Mouse (Mus musculus) T-helper 17 cell (primary cell): ENCODE measurements around the gene Plcd3.

Source experiments
- in situ Hi-C, 2 experiments: fragments of 300-600 bp; cut with MboI, MseI; formaldehyde crosslinking; loops; 1 replicate in 1 of 2; 2 replicates in 1 of 2; pipeline ENCODE4 v1.15.1; 2025; ENCODE audit warnings: high pct_unique_total_duplicates in 2 of 2

Plcd3 gene

DNA sequence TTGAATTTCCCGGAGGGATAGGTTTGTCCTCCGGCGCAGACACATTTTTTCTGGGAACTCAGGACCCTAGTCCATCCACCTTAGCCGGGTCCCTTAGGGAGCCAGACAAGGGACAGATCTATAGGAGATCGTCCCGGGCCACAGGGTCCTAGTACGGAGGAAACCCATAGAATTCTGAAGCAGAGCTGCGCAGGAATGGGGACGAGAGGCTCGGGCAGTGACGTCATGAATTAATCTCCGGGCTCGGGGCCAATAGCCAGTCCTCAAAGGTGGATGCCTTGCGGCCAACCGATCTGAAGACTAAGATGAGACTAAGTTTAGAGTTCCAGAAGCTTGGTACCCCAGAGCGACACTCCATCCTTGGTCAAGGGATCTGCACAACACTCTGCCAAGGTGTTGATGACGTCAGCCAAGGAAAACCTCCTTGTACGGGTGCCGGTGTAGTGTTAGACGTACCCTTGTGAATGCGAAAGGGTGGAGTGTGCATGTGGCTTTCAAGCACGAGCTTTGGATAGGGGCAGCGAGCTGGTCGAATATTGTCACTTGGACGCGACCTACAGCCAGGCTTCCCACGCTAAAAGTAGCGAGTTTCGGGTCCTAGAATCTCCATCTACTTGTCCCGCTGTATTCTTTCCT is 526 bp upstream of the Plcd3 start:
- in situ Hi-C loops, result loop anchor here (5.0 to 25.0 kb wide), 5 partner anchors 35 to 860 kb away; partner anchors contain the start of genes Arf2 (in 1 of the 2) and Nsf (in 1 of the 2)

DNA sequence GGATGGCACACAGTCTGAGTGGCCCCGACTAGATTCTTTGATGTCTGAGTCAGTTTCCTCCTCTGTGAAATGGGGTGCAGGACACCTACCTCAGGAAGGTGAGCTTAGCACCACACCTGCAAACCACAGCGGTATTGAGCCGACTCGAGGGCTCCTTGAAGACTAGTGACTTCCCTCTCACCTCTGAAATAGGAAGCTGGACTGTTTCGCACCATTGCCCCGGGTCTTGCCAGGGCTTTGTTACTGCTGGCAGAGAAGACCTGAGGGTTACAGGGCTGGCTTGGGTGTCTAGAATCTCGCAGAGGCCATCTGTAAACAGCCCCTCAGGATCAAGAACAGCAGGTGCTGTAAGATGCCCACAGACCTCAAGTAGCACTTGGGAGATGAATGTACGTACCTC is 1.1 kb downstream of the Plcd3 start:
- in situ Hi-C loops, result loop anchor here (5.0 to 25.0 kb wide), 5 partner anchors 37 to 862 kb away; partner anchors contain the start of genes Arf2 (in 1 of the 2) and Nsf (in 1 of the 2)

DNA sequence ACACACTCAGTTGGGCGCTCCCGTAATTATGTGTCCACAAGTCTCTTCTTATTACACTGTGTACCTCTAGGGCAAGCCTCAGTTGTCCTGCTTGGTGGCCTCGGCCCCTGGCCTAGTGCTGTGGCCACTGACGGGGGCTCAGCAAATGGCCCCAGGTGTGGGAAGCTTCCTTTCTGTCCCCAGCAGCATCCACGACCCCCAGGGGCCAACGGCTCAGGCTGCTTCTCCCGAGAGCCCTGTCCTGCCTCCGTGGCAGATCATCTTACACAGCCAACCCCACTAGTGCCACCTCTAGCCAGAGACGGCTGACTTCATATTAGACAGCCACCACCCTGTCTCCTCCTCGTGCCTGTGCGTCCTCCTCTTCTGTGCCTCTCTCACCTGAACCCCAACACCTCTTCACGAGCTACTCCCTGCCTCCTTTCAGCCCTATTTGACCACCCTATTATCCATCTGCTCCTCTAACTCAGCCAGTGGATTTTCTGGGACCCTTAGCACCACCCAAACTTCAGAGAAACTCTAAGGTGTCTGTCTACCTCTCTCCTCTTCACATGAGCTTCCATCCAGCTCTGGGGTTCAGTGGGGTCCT is 2.0 kb downstream of the Plcd3 start:
- in situ Hi-C loops, result no loop called here

DNA sequence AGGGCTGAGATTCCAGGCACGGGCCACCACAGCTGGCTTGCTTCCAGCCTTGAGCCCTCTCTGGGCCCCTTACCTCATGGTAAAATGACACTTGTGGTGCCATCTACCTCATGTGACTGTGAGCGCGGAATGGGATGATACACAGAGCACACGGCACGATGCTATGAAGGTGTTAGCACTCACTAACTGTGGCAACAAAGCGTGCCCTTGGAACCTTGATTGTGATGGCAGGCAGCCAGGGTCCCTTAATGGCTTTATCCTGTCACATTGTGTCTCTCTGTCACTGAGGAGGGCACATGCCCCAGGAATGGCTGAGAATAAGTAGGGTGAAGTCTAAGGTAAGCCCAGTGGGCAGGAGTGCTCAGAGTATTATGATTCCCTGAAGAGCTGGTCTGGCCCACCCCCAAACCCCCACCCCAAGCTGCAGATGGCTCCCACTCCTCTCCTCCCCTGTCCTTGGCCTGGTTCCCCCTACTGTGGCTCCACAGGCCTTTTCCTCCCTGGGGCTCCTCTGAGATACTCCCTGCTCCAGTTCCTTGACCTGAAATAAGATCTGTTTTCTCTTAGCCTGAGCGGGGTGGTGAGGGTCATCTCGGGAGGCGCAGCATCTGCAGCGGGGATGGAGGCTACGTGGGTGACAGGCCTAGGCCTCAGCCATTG is 2.8 kb downstream of the Plcd3 start:
- in situ Hi-C loops, result no loop called here

DNA sequence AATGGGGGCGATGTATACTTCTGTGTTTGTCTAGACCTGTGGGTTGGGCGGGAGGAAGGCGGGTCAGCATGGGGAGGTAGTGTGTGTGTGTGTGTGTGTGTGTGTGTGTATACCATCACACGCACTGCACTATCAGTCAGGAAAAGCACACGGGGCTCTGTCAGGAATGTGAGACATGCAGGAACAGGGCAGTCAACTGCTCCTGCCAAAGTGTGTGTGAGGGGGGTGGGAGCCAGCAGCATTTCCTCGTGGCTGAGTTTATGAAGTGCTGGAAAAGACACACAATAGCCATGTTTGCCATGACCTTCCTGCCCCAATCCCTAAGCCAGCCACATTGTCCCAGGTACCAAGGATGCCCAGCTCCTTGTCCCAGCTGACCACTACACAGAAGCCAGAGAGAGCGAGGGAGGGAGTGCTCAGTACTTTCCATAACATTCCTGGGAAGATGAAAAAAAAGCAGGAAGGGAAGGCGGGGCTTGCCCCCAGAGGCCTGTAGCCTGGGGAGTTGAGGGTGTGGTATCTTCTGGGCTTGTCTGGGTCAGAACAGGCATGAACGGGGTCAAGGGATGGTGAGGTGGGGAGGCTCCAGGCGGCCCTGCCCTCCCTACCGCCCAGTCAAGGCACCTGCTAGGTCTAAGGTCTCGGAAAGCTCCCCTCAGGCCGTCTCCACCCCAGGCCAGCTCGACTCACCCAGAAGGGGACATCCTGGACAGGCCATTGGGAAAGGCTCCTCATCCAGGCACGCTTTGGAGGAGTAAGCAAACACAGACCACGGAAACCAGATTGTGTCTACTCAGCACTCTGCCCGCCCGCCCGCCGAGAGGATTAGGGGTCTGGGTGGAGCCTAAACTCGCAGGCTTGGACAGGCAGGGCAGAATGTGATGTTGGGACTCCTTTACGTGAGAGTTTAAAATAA is 4.2 kb downstream of the Plcd3 start:
- in situ Hi-C loops, result no loop called here

DNA sequence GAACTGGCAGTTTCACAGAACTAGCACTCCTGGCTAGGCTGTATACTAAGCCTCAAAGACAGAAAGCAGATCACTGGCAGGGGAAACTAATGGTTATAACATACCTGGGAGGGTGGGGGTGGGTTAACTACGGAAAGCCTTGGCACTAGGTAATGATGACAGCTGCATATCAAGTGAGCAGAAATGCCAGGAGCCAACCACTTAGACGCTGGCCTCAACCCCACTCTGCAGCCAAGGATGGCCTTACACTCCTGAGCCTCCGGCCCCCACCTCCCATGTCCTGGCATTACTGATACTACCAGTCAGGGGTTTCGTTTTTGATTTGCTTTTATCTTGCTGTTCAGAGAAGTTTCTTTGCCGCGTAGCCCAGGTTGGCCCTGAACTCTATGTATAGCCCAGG is 5.7 kb downstream of the Plcd3 start:
- in situ Hi-C loops, result no loop called here

DNA sequence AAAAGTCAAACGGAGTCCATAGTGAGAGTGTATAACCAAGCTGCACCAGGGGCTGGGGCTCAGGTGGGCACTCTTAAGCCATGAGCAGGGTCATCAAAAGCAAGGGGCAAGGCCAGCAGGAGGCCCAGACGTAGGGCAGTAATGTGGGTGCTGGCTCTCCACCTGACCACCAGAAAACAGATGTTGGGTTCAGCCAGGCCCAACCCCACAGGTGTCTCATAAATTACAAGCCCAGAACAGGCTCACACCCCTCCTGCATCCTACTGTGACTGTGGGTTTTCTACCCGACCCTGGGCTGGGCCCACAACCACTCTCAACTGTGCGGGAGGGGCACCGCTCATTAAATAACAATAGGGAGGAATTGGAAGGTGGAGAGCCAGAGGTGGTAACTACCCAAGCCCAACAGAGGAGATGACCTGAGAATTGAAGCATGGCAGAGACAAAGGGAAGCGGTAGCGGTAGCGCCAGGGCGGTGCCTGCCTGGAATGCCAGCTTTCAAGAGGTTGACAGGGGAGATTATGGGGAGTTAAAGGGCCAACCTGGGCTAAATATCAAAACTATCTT is 6.3 kb downstream of the Plcd3 start:
- in situ Hi-C loops, result no loop called here

DNA sequence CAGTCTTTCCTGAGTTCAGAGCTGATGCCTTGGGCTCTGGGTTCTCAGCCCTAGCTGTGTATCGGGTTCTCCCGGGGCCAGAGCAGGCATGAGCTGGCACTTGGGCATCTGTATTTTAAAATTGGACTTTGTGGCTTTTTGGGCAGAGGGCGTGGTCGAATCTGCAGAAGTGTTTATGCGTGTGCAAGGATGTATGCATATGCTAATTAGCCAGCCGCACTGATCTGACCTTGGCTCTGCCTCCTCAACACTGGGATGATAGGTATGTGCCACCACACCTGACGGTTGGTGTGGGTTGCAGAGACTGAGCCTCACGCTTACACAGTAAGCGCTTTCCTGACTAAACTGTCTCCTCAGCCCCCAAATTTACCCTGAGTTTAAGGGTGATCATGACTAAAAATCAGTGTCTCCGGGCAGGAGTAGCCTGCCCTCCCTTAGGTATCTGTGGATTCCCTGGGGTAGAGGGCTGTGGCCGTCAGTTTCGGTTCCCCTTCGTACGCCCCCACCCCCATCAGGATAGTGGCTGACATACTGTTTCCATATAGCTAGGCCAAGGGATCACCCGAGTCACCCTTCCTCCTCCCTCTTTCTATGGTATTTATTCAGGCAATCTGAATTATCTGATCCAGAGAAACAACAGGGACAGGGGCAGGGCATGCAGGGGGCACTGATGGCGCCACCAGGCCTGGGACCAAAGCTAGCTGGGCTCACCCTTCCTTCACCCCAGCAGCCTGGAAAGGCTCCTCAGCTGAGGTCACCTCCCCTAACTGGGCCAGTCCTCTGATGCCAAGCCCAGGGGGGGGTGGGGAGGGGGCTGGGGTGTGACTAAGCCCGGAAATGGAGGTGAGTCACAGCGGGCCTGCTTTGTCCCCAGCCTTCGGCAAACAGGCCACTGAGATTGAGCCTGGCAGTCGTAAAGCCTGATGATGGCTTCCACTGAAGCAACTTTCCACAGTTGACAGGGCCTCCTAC is 7.3 kb downstream of the Plcd3 start:
- in situ Hi-C loops, result no loop called here

DNA sequence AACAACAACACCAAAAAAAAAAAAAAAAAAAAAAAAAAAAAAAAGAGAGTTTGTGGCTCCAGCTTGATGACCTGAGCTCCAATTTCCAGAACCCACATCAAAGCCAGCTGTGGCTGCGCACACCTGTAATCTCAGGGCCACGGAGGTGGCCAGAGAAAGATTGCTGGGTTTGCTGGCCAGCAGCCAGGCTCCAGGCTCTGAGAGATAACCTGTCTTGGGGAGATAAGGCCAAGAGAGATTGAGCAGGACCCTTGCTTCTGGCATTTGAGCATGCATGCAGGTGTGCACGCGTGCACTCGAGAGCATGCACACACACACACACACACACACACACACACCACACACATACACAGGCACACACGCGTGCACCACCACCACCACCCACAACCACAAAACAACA is 8.2 kb downstream of the Plcd3 start:
- in situ Hi-C loops, result no loop called here

DNA sequence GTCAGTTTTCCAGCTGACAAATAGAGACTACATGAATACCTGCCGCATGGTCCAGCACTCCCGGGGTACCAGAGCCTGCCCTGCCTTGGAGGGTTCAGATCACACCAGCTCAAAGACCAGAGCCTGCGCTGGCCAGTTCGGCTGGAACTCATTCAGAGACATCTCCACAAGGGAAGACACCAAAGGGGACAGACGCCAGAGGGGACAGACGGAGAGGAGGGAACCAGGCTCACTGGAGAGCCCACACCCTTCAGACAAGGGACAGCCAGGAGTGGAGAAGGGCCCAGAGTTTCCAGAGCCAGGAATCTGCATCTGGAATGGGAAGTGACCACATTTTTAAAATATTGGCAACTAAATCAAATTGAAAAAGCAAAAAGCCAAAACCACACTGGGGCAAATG is 19.8 kb downstream of the Plcd3 start:
- in situ Hi-C loops, result no loop called here

DNA sequence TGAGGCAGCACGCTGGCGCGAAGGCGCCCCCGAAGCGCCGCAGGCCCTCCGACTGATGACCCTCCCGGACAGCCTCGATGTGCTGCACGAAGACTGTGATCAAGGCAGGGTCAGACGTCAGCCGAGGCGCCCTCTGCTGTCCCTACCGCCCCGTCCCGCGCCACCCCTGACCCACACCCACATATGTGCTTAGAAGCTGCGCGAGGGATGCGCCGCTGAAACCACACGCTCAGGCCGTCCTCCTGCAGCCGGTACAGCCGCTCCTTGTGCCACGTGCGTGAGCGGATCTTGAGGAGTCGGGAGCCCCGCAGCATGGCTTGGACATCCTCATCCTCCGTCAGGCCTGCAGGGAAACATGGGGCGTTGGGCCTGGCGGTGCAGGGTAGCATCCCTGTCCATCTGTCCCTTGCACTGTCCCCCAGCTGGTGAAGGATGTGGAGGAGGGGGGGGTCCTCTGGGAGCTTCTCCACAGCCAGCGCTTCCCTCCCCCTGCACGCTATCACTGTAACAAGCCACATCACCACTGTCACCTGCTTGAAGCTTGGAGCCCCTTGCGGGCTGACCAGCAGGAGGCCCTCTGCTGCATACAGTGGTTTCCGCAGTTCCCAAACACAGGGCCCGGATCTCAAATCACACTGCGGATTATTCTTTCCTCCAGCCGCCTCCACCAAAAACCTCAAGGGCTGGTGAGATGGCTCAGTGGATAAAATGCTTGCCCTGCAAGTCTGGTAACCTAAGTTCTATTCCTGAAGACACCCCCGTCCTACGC is 21.0 kb downstream of the Plcd3 start:
- in situ Hi-C loops, result no loop called here

DNA sequence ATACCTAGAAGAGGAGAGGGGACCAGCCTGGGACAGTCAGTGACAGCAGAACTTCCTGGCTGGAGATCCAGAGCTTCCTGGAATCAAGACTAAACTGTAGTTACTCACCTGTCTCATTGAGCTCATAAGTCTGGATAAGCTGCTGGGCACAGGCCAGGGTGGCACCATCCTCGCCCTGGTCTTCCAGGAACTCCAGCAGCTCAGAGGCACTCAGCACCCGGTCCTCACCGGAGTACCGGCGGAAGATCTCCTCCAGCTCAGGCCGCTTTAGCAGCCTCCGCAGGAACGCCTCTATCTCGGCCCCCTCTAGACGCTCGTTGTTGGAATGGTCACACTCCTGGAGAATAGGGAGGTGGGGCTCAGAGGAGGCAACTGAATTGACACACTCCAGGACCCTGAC is 23.3 kb downstream of the Plcd3 start:
- in situ Hi-C loops, result loop anchor here in 1 of 2 experiments (10.0 kb wide), 1 partner anchor 727 kb away; no protein-coding TSS in a partner anchor

DNA sequence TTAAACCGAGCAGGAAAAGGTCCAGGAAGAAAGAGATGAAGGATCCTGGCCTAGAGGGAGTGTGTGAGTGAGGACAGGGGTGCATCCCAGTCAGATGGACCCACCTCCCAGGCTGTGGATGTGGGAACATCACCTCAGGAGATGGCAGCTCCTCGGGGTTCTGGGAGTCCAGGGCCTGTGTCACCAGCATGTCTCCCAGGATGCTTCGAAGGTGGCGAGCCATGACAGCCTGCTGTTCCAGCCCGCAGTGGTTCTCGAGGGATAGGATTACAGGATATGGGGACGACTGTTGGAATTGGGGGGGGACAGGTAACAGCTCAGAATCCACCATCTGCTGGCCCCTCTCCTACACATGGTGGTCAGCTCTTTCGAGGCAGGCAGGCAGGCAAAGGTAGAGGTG is 24.9 kb downstream of the Plcd3 start:
- in situ Hi-C loops, result loop anchor here in 1 of 2 experiments (10.0 kb wide), 1 partner anchor 728 kb away; no protein-coding TSS in a partner anchor

DNA sequence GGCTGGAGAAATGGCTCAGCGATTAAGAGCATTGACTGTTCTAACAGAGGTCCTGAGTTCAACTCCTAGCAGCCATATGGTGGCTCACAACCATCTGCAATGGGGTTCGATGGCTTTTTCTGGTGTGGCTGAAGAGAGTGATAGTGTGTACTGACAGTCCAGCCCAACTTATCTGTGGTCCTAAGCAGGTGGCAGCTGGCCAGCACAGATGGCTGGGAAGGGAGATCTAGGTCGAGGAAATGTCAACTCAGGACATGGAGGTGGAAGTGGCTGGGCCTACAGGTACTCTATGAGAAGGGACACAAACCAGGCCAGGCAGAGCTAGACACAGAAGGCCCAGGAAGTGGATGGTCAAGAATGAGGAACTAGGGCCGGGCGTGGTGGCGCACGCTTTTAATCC is 25.4 kb downstream of the Plcd3 start:
- in situ Hi-C loops, result loop anchor here in 1 of 2 experiments (10.0 kb wide), 1 partner anchor 729 kb away; no protein-coding TSS in a partner anchor

DNA sequence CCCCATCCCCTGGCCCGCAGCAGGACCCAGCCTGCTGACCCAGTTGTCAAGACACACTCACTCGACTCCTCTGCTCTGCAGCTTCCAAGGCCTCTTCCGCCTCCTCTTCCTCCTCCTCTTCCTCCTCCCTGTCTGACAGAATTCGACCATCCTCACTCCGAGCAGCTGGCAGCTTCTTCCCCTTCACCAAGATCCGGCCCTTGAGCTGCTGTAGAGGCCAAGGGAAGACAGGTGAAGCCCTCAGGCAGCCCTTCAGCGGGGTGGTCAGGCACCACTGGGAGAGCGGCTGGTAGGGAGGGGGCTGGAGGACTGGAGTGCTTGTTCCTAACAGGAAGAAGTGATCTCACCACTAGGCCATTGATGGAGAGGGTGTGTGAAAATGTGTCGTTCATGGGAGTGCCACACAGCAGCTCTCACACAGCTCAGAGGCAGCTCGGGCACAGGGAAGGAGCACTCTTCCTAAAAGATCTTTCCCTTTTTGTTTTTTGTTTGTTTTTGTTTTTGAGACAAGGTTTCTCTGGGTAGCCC is 26.6 kb downstream of the Plcd3 start:
- in situ Hi-C loops, result loop anchor here in 1 of 2 experiments (10.0 kb wide), 1 partner anchor 730 kb away; no protein-coding TSS in a partner anchor

DNA sequence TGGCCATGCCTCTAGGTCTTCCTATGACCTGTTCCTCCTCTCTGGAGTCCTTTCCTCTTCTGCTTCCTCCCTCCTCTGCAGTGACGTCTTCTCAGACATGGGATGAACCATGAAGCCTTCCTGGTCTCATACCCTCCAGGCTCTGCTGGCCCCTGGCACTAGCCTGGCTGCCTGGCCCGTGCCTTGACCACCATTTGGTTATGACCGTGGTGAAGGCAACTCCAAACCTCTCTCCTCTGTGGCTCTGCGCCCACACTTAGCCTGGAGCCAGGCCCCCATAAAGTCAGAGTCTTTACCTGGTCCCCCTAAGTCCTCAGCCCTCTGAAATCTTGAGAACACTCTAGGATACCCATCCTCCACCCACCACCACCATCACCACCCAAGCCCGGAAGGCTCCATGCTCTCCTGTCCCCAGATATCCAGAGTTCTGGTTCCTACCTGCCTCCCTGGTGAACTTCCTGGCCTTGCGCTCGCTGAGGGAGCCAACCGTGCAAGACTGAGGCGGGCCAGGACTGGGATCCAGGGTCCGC is 27.3 kb downstream of the Plcd3 start:
- in situ Hi-C loops, result loop anchor here in 1 of 2 experiments (10.0 kb wide), 1 partner anchor 731 kb away; no protein-coding TSS in a partner anchor

DNA sequence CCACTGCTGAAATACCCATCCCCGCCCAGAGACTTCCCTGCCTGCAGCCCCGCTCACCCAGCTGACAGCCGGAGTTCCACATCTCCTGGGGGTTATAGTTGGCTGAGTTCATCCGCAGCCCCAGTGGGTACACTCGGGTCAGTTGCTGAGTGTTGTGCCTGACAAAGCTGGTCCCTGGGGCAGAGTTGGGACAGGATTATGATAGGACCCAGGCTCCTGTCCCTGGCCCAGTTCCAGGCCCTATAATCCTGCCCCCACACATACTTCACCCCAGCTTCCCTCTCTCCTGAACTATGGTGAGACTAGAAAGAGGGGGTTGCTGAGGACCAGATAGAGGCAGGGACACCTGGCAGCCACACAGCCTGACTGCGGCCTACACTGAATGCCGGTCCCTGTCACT is 27.8 kb downstream of the Plcd3 start:
- in situ Hi-C loops, result loop anchor here in 1 of 2 experiments (10.0 kb wide), 1 partner anchor 731 kb away; no protein-coding TSS in a partner anchor

DNA sequence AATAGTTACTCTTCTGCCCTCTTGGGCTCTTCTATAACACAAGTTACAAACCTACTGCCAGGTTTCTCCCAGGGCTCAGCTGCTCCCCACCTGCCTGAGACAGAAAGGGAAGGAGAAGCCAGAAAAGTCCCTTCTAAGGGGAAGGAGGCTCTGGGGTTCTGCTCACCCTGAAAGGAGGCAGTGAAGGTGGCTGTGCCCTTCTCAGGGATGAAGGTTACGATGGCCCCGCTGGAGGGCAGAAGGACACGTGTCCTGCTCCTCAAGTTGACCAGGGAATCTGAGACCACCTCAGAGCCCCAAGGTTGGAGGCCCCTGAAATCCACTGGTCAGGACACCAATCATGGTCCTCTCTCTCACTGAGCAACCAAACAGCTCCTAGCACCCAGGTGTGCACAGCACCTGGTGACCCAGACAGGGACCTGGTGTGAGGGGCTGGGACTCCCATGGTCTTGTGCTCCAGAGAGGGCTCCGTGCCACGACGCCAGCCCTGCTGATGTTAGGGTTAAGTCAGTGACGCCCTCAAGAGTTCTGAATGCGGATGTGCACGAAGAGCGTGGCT is 31.1 kb downstream of the Plcd3 start:
- in situ Hi-C loops, result loop anchor here in 1 of 2 experiments (10.0 kb wide), 1 partner anchor 734 kb away; no protein-coding TSS in a partner anchor
